Mouse (Mus musculus): Measurements from ENCODE around the gene Nkd1. TPM values are rescaled to one million over a fixed set of nuclear protein-coding genes. Genes with fewer than 3 reads are reported as not detected.

The Nkd1 gene
- polyA plus RNA-seq, 1 experiment: 0.11 TPM

GRCm38 (mm10) chr8:88559985-88560473, 38.9 kb downstream of the Nkd1 start:
- Histone ChIP-seq H3K79me2 (ENCODE audit: control insufficient read depth, insufficient read depth) (no peaks in the 10 kb centered on the region), H3K4me2 (ENCODE audit: low read depth) (no peak overlapping the region), H3K27me3 (ENCODE audit: control insufficient read depth, insufficient read depth, insufficient read length) (peaks cover 52% of the 10 kb centered on the region), H3K36me3 (ENCODE audit: control insufficient read depth, insufficient read depth) (no peaks in the 10 kb centered on the region), H3K4me3 (no peak overlapping the region), H3ac (ENCODE audit: control insufficient read depth, insufficient read length) (no peak overlapping the region)
- TF ChIP-seq E2F4 (IDR thresholded peaks at IDR 0.05; ENCODE audit: insufficient read depth): no peak
- no peak for TF ChIP-seq MAX (IDR thresholded peaks at IDR 0.05; ENCODE audit: low read depth)
- no peak for TF ChIP-seq MYOD1 (IDR thresholded peaks at IDR 0.05; ENCODE audit: control insufficient read depth in 1 of 3, insufficient read length in 2 of 3, low read depth in 2 of 3)

- H3ac ChIP-seq (ENCODE audit: control insufficient read depth, insufficient read length): no peak overlapping the region
- no peaks in the 10 kb centered on the region for H3K36me3 ChIP-seq (ENCODE audit: control insufficient read depth, insufficient read depth)
- H3K4me2 ChIP-seq (ENCODE audit: low read depth): no peak overlapping the region
- peaks cover 52% of the 10 kb centered on the region for H3K27me3 ChIP-seq (ENCODE audit: control insufficient read depth, insufficient read depth, insufficient read length)
- no peaks in the 10 kb centered on the region for H3K79me2 ChIP-seq (ENCODE audit: control insufficient read depth, insufficient read depth)
- H3K4me3 ChIP-seq: no peak overlapping the region
- TF ChIP-seq REST (IDR thresholded peaks at IDR 0.05; ENCODE audit: insufficient read depth, insufficient read length): no peak
- no peak for TF ChIP-seq SRF (IDR thresholded peaks at IDR 0.05; ENCODE audit: control insufficient read depth, insufficient read length, low read depth)
- TF ChIP-seq CEBPB (IDR thresholded peaks at IDR 0.05; ENCODE audit: insufficient read depth, poor library complexity, severe bottlenecking): no peak
- TF ChIP-seq MYOD1 (IDR thresholded peaks at IDR 0.05; ENCODE audit: control insufficient read depth in 1 of 3, insufficient read length in 2 of 3, low read depth in 2 of 3): no peak
- no peak for TF ChIP-seq E2F4 (IDR thresholded peaks at IDR 0.05; ENCODE audit: insufficient read depth)
- TF ChIP-seq TCF12 (IDR thresholded peaks at IDR 0.05; ENCODE audit: insufficient read depth, poor library complexity, severe bottlenecking): no peak
- TF ChIP-seq POLR2AphosphoS2 (IDR thresholded peaks at IDR 0.05; ENCODE audit: insufficient read length, low read depth): no peak
- TF ChIP-seq USF1 (IDR thresholded peaks at IDR 0.05; ENCODE audit: low read depth): no peak
Observed at GRCm38 (mm10) chr8:88561402-88561801, 40.2 kb downstream of the Nkd1 start.

- Histone ChIP-seq H3K79me2 (ENCODE audit: control insufficient read depth, insufficient read depth) (no peaks in the 10 kb centered on the region), H3K4me3 (no peak overlapping the region), H3ac (ENCODE audit: control insufficient read depth, insufficient read length) (no peak overlapping the region), H3K36me3 (ENCODE audit: control insufficient read depth, insufficient read depth) (no peaks in the 10 kb centered on the region), H3K27me3 (ENCODE audit: control insufficient read depth, insufficient read depth, insufficient read length) (peaks cover 55% of the 10 kb centered on the region), H3K4me2 (ENCODE audit: low read depth) (no peak overlapping the region)
- TF ChIP-seq SRF (IDR thresholded peaks at IDR 0.05; ENCODE audit: control insufficient read depth, insufficient read length, low read depth) (no peak), POLR2A (IDR thresholded peaks at IDR 0.05; ENCODE audit: insufficient read length, low read depth) (no peak), MAX (IDR thresholded peaks at IDR 0.05; ENCODE audit: low read depth) (no peak), REST (IDR thresholded peaks at IDR 0.05; ENCODE audit: insufficient read depth, insufficient read length) (no peak)
Observed at GRCm38 (mm10) chr8:88564256-88564903, 43.2 kb downstream of the Nkd1 start.

GRCm38 (mm10) chr8:88566119-88566518, 45.0 kb downstream of the Nkd1 start:
- Histone ChIP-seq H3K27me3 (ENCODE audit: control insufficient read depth, insufficient read depth, insufficient read length) (peaks cover 39% of the 10 kb centered on the region), H3K4me2 (ENCODE audit: low read depth) (no peak overlapping the region), H3ac (ENCODE audit: control insufficient read depth, insufficient read length) (no peak overlapping the region), H3K79me2 (ENCODE audit: control insufficient read depth, insufficient read depth) (no peaks in the 10 kb centered on the region), H3K4me3 (no peak overlapping the region), H3K36me3 (ENCODE audit: control insufficient read depth, insufficient read depth) (no peaks in the 10 kb centered on the region)
- TF ChIP-seq MYOD1 (IDR thresholded peaks at IDR 0.05; ENCODE audit: control insufficient read depth in 1 of 3, insufficient read length in 2 of 3, low read depth in 2 of 3) (no peak), TCF12 (IDR thresholded peaks at IDR 0.05; ENCODE audit: insufficient read depth, poor library complexity, severe bottlenecking) (no peak), TCF3 (IDR thresholded peaks at IDR 0.05; ENCODE audit: insufficient read length, low read depth) (no peak), SRF (IDR thresholded peaks at IDR 0.05; ENCODE audit: control insufficient read depth, insufficient read length, low read depth) (no peak), CEBPB (IDR thresholded peaks at IDR 0.05; ENCODE audit: insufficient read depth, poor library complexity, severe bottlenecking) (no peak), POLR2A (IDR thresholded peaks at IDR 0.05; ENCODE audit: insufficient read length, low read depth) (no peak), REST (IDR thresholded peaks at IDR 0.05; ENCODE audit: insufficient read depth, insufficient read length) (no peak), POLR2AphosphoS2 (IDR thresholded peaks at IDR 0.05; ENCODE audit: insufficient read length, low read depth) (no peak), MAX (IDR thresholded peaks at IDR 0.05; ENCODE audit: low read depth) (no peak), E2F4 (IDR thresholded peaks at IDR 0.05; ENCODE audit: insufficient read depth) (no peak), MYOG (IDR thresholded peaks at IDR 0.05; ENCODE audit: control insufficient read depth in 1 of 3, insufficient read depth in 1 of 3, insufficient read length in 2 of 3, low read depth in 2 of 3) (no peak)

- Histone ChIP-seq H3K27me3 (ENCODE audit: control insufficient read depth, insufficient read depth, insufficient read length) (peaks cover 25% of the 10 kb centered on the region), H3K4me3 (no peak overlapping the region), H3K4me2 (ENCODE audit: low read depth) (peak overlapping the region; percentile 24), H3K36me3 (ENCODE audit: control insufficient read depth, insufficient read depth) (no peaks in the 10 kb centered on the region), H3ac (ENCODE audit: control insufficient read depth, insufficient read length) (no peak overlapping the region), H3K79me2 (ENCODE audit: control insufficient read depth, insufficient read depth) (no peaks in the 10 kb centered on the region)
- TF ChIP-seq SRF (IDR thresholded peaks at IDR 0.05; ENCODE audit: control insufficient read depth, insufficient read length, low read depth) (no peak), REST (IDR thresholded peaks at IDR 0.05; ENCODE audit: insufficient read depth, insufficient read length) (no peak)
Observed at GRCm38 (mm10) chr8:88567314-88568121, 46.4 kb downstream of the Nkd1 start.
